8 mouse cellular contexts compared by ENCODE assay signal in the genomic region with DNA sequence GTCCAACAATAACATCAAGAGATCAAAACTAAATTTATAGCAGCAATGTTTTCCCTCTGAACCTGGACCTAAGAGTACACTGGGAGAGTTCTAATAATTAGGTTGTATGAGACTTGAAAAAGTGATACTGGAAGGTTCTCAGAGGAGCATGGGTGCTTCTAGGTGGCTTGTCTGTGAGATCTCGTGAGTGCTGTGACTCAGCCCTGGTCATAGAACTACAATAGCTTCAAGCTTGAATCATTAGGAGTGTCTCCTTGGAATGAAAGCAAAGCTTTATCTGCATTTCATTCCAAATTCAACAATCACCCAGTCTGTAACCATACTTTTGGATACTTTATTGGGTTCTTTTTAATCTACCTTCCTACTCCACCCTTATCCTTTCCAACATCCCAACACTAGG. TPM values are rescaled to one million over a fixed set of nuclear protein-coding genes. Genes with fewer than 3 reads are reported as not detected.
"Had no signal": no experiment of that assay in that cellular context is flagged by ENCODE, and none has a peak within 500 bp of the region (broad histone marks: within the 10 kb centered on the region; RNA-seq: fewer than 3 reads in every experiment).

No protein-coding gene starts in this region.

- DNase-seq: kidney, postnatal 14 days; lung, adult 2 months; lung, postnatal 36 days; right cerebral cortex, adult 18-20 months; spleen, adult 18-20 months; thymus, adult 2 months; thymus, postnatal 36 days had no signal

RNA-seq across cellular contexts. Expression of a gene that starts 2.6 kb away (rescaled TPM):
- total RNA-seq: megakaryocyte progenitor cell, adult 5-6 weeks had no signal

RNA-seq across cellular contexts. Expression of a gene that starts 35.4 kb away (rescaled TPM):
- total RNA-seq: megakaryocyte progenitor cell, adult 5-6 weeks had no signal
